Mouse (Mus musculus) stomach, embryonic 16.5 days (tissue): ENCODE measurements at regions not wholly inside any gene's neighbourhood (a gene's known extent, or its start where the extent isn't known, plus 50 kb on each side); places are given as distances from the start of the nearest gene placed in this dataset.

Experiments used
- ATAC-seq: fragments of 200-750 bp; cut with Nextera tagmentation; 2 replicates; pipeline ENCODE4 v1.8.0; 2017; ENCODE audit warnings: moderate number of reproducible peaks, moderate TSS enrichment; ENCODE audit not compliant: insufficient read depth, low FRiP score
- H3K27ac ChIP-seq: fragments of 300-500 bp; sonication (generic); 2 replicates; pipeline ENCODE4 v1.5.1; 2014; ENCODE audit warnings: low read length
- H3K27me3 ChIP-seq: fragments of 300-500 bp; sonication (generic); 2 replicates; pipeline ENCODE4 v1.6.1; 2014; ENCODE audit warnings: low read length, control low read depth, mixed read lengths; ENCODE audit not compliant: control insufficient read depth, insufficient read depth
- H3K36me3 ChIP-seq: fragments of 300-500 bp; sonication (generic); 2 replicates; pipeline ENCODE4 v1.6.1; 2014; ENCODE audit warnings: low read length; ENCODE audit not compliant: control insufficient read depth, insufficient read depth
- H3K4me1 ChIP-seq: fragments of 300-500 bp; sonication (generic); 2 replicates; pipeline ENCODE4 v1.6.1; 2014; ENCODE audit warnings: low read length, control low read depth, mixed read lengths; ENCODE audit not compliant: control insufficient read depth, insufficient read depth
- H3K4me2 ChIP-seq: fragments of 300-500 bp; sonication (generic); 2 replicates; pipeline ENCODE4 v1.6.1; 2014; ENCODE audit warnings: low read depth, low read length, mixed read lengths
- H3K4me3 ChIP-seq: fragments of 300-500 bp; sonication (generic); replicated peaks from 2 replicates; pipeline ENCODE4 v1.5.1; 2014; ENCODE audit warnings: mild to moderate bottlenecking, low read length
- H3K9ac ChIP-seq: fragments of 300-500 bp; sonication (generic); 2 replicates; pipeline ENCODE4 v1.6.1; 2014; ENCODE audit warnings: low read length
- H3K9me3 ChIP-seq: fragments of 300-500 bp; sonication (generic); replicated peaks from 2 replicates; pipeline ENCODE4 v1.6.1; 2016; ENCODE audit warnings: low read length, control low read depth; ENCODE audit not compliant: control insufficient read depth
- WGBS: fragments of 180-500 bp; shearing (Covaris S2); extraction: QIAGEN DNeasy Blood & Tissue Kit; methylation state at CpG from one replicate; pipeline ENCODE4 v1.1.7; 2014; 5-methylcytosine and 5-hydroxymethylcytosine counted together

GRCm38 (mm10) chr10:126709219-126709917 is 191.8 kb downstream of the Atp23 start:
- no peak overlapping the region for H3K27ac ChIP-seq
- H3K4me1 ChIP-seq: no peaks in the 10 kb centered on the region
- no peaks in the 10 kb centered on the region for H3K27me3 ChIP-seq
- no peaks in the 10 kb centered on the region for H3K9me3 ChIP-seq
- no peak overlapping the region for H3K4me3 ChIP-seq
- no peak for ATAC-seq
- no peak overlapping the region for H3K4me2 ChIP-seq
- WGBS: 66% methylated on average over 14 of the region's 14 CpGs
- no peak overlapping the region for H3K9ac ChIP-seq
- no peaks in the 10 kb centered on the region for H3K36me3 ChIP-seq

- Histone ChIP-seq H3K4me1 (no peaks in the 10 kb centered on the region), H3K9me3 (no peaks in the 10 kb centered on the region), H3K27me3 (no peaks in the 10 kb centered on the region), H3K9ac (no peak overlapping the region), H3K4me2 (no peak overlapping the region), H3K27ac (no peak overlapping the region), H3K36me3 (no peaks in the 10 kb centered on the region), H3K4me3 (no peak overlapping the region)
- no peak for ATAC-seq
- 58% methylated on average over 4 of the region's 4 CpGs for WGBS
These were observed 192.4 kb downstream of the Atp23 start for GRCm38 (mm10) chr10:126708730-126709129.

- no peak overlapping the region for H3K27ac ChIP-seq
- 72% methylated on average over 4 of the region's 4 CpGs for WGBS
- no peak overlapping the region for H3K4me3 ChIP-seq
- no peak overlapping the region for H3K4me2 ChIP-seq
- no peaks in the 10 kb centered on the region for H3K36me3 ChIP-seq
- no peak overlapping the region for H3K9ac ChIP-seq
- H3K9me3 ChIP-seq: no peaks in the 10 kb centered on the region
- ATAC-seq: no peak
- H3K4me1 ChIP-seq: no peaks in the 10 kb centered on the region
- no peaks in the 10 kb centered on the region for H3K27me3 ChIP-seq
These were observed 192.9 kb downstream of the Atp23 start for GRCm38 (mm10) chr10:126708215-126708614.

GRCm38 (mm10) chr10:126697086-126697485 is 204.1 kb downstream of the Atp23 start:
- no peak overlapping the region for H3K27ac ChIP-seq
- whole genome bisulfite sequencing: 72% methylated on average over 10 of the region's 10 CpGs
- no peak overlapping the region for H3K4me3 ChIP-seq
- H3K9me3 ChIP-seq: no peaks in the 10 kb centered on the region
- H3K27me3 ChIP-seq: no peaks in the 10 kb centered on the region
- no peak for ATAC-seq
- H3K4me1 ChIP-seq: no peaks in the 10 kb centered on the region
- no peak overlapping the region for H3K4me2 ChIP-seq
- H3K9ac ChIP-seq: no peak overlapping the region
- H3K36me3 ChIP-seq: no peaks in the 10 kb centered on the region

- Histone ChIP-seq H3K27ac (no peak overlapping the region), H3K27me3 (no peaks in the 10 kb centered on the region), H3K4me3 (no peak overlapping the region), H3K4me1 (no peaks in the 10 kb centered on the region), H3K9me3 (no peaks in the 10 kb centered on the region), H3K9ac (no peak overlapping the region), H3K36me3 (no peaks in the 10 kb centered on the region), H3K4me2 (no peak overlapping the region)
- WGBS: 53% methylated on average over 25 of the region's 25 CpGs
- no peak for ATAC-seq
These were observed 210.1 kb downstream of the Atp23 start for GRCm38 (mm10) chr10:126690914-126691673.

- no peak for ATAC-seq
- Histone ChIP-seq H3K9me3 (no peaks in the 10 kb centered on the region), H3K27ac (no peak overlapping the region), H3K4me1 (no peaks in the 10 kb centered on the region), H3K4me2 (no peak overlapping the region), H3K4me3 (no peak overlapping the region), H3K27me3 (no peaks in the 10 kb centered on the region), H3K36me3 (no peaks in the 10 kb centered on the region), H3K9ac (no peak overlapping the region)
- WGBS: 14% methylated on average over 12 of the region's 12 CpGs
These were observed 220.6 kb downstream of the Atp23 start for GRCm38 (mm10) chr10:126680275-126681184.

GRCm38 (mm10) chr10:126679224-126680120 is 221.7 kb downstream of the Atp23 start:
- no peak for ATAC-seq
- no peaks in the 10 kb centered on the region for H3K36me3 ChIP-seq
- 31% methylated on average over 25 of the region's 25 CpGs for WGBS

GRCm38 (mm10) chr10:126673437-126673836 is 227.7 kb downstream of the Atp23 start:
- H3K27me3 ChIP-seq: no peaks in the 10 kb centered on the region
- ATAC-seq: no peak
- 35% methylated on average over 5 of the region's 5 CpGs for WGBS
- no peaks in the 10 kb centered on the region for H3K9me3 ChIP-seq
- H3K4me1 ChIP-seq: no peaks in the 10 kb centered on the region
- H3K4me3 ChIP-seq: no peak overlapping the region
- no peak overlapping the region for H3K27ac ChIP-seq
- H3K4me2 ChIP-seq: no peak overlapping the region
- no peaks in the 10 kb centered on the region for H3K36me3 ChIP-seq
- H3K9ac ChIP-seq: no peak overlapping the region

More at GRCm38 (mm10) chr10:126679224-126680120, 221.7 kb downstream of the Atp23 start:
- Histone ChIP-seq H3K4me1 (no peaks in the 10 kb centered on the region), H3K9me3 (no peaks in the 10 kb centered on the region), H3K4me2 (no peak overlapping the region), H3K27me3 (no peaks in the 10 kb centered on the region), H3K9ac (no peak overlapping the region), H3K4me3 (no peak overlapping the region), H3K27ac (no peak overlapping the region)
